Mouse (Mus musculus) heart, adult 2 months (tissue): ENCODE results near the gene Efna2. TPM values are rescaled to one million over a fixed set of nuclear protein-coding genes. Genes with fewer than 3 reads are reported as not detected.

Experiments used
- DNase-seq, 2 experiments: peaks; one replicate each; pipeline ENCODE4 v3.0.0; 2021
- H3K27ac ChIP-seq: fragments of 200-600 bp; 2 replicates; pipeline ENCODE4 v1.8.1; 2022
- H3K27me3 ChIP-seq: fragments of 200-500 bp; 2 replicates; pipeline ENCODE4 v1.6.1; 2012; ENCODE audit warnings: mild to moderate bottlenecking, low read length, inconsistent platforms, mixed read lengths; ENCODE audit not compliant: control insufficient read depth, insufficient read depth
- H3K36me3 ChIP-seq: fragments of 200-500 bp; 2 replicates; pipeline ENCODE4 v1.6.1; 2012; ENCODE audit warnings: low read length, inconsistent platforms; ENCODE audit not compliant: control insufficient read depth, insufficient read depth
- H3K4me1 ChIP-seq: fragments of 200-500 bp; 2 replicates; pipeline ENCODE4 v1.6.1; 2011; ENCODE audit warnings: low read length; ENCODE audit not compliant: control insufficient read depth, insufficient read depth
- H3K4me3 ChIP-seq: fragments of 200-600 bp; 2 replicates; pipeline ENCODE4 v1.8.1; 2022
- H3K79me2 ChIP-seq: fragments of 200-500 bp; replicated peaks from 2 replicates; pipeline ENCODE4 v1.6.1; 2012; ENCODE audit warnings: mild to moderate bottlenecking, inconsistent platforms, low read length, moderate library complexity, mixed read lengths; ENCODE audit not compliant: control insufficient read depth, insufficient read depth
- H3K9ac ChIP-seq: fragments of 200-500 bp; 2 replicates; pipeline ENCODE4 v1.6.1; 2012; ENCODE audit warnings: low read depth, mild to moderate bottlenecking, control low read depth, inconsistent platforms, low read length, mixed read lengths
- CTCF ChIP-seq: fragments of 200-600 bp; IDR thresholded peaks from 2 replicates; pipeline ENCODE4 v1.8.1; 2022; ENCODE audit warnings: antibody characterized with exemption, mild to moderate bottlenecking, moderate library complexity
- EP300 ChIP-seq: fragments of 200-500 bp; IDR thresholded peaks from 2 replicates; pipeline ENCODE4 v1.6.1; 2011; ENCODE audit warnings: low read depth, low read length, control low read depth; ENCODE audit not compliant: insufficient read depth
- POLR2A ChIP-seq: fragments of 200-500 bp; IDR thresholded peaks from 2 replicates; pipeline ENCODE4 v1.6.1; 2011; ENCODE audit warnings: mild to moderate bottlenecking, low read depth, low read length, control low read depth; ENCODE audit not compliant: insufficient read depth
- WGBS: fragments of 180-500 bp; shearing (Covaris S2); methylation state at CpG from one replicate; pipeline ENCODE4 v1.1.7; 2018; 5-methylcytosine and 5-hydroxymethylcytosine counted together
- intact Hi-C: fragments of 180-260 bp; cut with DNase I; formaldehyde crosslinking; loops from one replicate; pipeline ENCODE4 v1.15.1; 2025
- polyA plus RNA-seq: library from polyadenylated mRNA; depleted of rRNA; stranded (reverse); fragments of >200 nt; gene quantifications from 2 replicates; pipeline ENCODE4 v1.2.3, GENCODE M21; 2012
- total RNA-seq, 2 experiments: library from RNA; stranded (reverse); gene quantifications; 2 replicates each; pipeline ENCODE4 v1.2.3; 2021

Efna2 gene
- total and polyA plus RNA-seq, 3 experiments: 0.86 to 1.7 (median 1.1) TPM

DNA sequence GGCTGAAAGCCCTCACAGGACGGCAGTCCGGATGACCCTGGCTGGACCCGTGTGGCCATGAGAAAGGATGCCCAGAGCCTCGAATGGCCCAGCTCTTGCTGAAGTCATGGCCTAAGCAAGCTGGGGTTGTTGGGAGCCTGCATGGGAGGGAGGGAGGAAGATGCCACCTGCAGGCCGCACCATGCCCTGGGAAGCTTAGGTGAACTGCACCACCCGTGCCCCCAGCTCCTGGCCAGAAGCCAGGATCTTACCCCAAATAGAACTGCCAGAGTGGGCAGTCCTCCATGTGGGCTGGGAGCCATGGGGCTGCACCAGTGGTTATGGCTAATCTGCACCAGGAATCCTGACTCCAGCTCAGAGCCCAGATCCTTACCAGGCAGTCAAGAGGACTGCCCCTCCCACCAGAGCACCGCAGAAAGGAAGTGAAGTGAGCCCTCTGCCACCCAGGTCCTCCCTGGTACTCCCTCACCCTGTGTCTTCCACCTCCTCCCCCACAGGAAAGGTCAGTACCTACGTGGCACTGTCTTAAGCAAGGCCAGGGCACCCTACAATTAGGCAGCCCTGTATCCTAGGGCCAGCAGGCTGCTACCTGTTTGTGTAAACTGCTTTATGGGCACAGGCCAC, 45.9 kb upstream of the Efna2 start:
- TF ChIP-seq CTCF: peak; percentile 59
- TF ChIP-seq EP300: no peak
- WGBS: 41% methylated on average over 8 of the region's 8 CpGs
- no peak overlapping the region for H3K4me3 ChIP-seq
- no peaks in the 10 kb centered on the region for H3K27me3 ChIP-seq
- no peaks in the 10 kb centered on the region for H3K36me3 ChIP-seq
- no peak overlapping the region; the same call in none of the 2 replicates for H3K27ac ChIP-seq
- intact Hi-C loops: loop anchor here (1.0 kb wide), 1 partner anchor 15 kb away; no protein-coding TSS in a partner anchor
- peaks cover 2% of the 10 kb centered on the region; the same call in 1 of the 2 replicates for H3K4me1 ChIP-seq
- H3K79me2 ChIP-seq: no peaks in the 10 kb centered on the region
- peak in 1 of 2 experiments; percentile 78 for DNase-seq
- no peak overlapping the region for H3K9ac ChIP-seq

GRCm38 (mm10) chr10:80134421-80134820, 44.9 kb upstream of the Efna2 start:
- Histone ChIP-seq H3K79me2 (no peaks in the 10 kb centered on the region), H3K27ac (no peak overlapping the region), H3K36me3 (no peaks in the 10 kb centered on the region), H3K9ac (no peak overlapping the region), H3K4me3 (no peak overlapping the region), H3K27me3 (no peaks in the 10 kb centered on the region; the same call in 1 of the 2 replicates), H3K4me1 (peaks cover 5% of the 10 kb centered on the region)
- intact Hi-C loops: no loop called here
- 76% methylated on average over 9 of the region's 9 CpGs for WGBS
- no peak for DNase-seq
- TF ChIP-seq CTCF (no peak), POLR2A (no peak), EP300 (no peak)

DNA sequence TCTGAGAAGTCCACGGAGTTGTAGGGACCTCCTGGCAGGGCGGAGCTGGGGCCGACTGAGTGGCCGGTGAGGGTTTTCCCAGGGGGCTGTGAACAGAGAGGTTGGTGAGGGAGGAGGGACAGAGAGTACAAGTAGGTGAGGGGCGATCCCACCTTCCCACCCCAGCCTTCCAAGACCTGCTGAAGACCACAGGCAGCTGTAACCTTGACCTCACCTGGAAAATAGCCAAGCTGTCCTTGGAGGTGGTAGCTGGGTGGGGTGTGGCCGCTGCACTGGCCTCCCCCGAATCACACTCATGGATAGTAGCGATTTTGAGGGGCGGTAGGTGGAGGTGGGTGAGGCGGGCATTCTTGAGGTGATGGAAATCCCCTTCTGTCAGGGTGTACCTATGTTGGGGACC, 44.1 kb upstream of the Efna2 start:
- Histone ChIP-seq H3K4me3 (no peak overlapping the region), H3K79me2 (no peaks in the 10 kb centered on the region), H3K36me3 (no peaks in the 10 kb centered on the region), H3K9ac (no peak overlapping the region), H3K27me3 (no peaks in the 10 kb centered on the region; the same call in 1 of the 2 replicates), H3K27ac (no peak overlapping the region), H3K4me1 (peaks cover 5% of the 10 kb centered on the region)
- TF ChIP-seq CTCF: no peak
- TF ChIP-seq POLR2A: no peak
- TF ChIP-seq EP300: no peak
- 84% methylated on average over 10 of the region's 10 CpGs for whole genome bisulfite sequencing
- no peak for DNase-seq
- intact Hi-C loops: no loop called here

DNA sequence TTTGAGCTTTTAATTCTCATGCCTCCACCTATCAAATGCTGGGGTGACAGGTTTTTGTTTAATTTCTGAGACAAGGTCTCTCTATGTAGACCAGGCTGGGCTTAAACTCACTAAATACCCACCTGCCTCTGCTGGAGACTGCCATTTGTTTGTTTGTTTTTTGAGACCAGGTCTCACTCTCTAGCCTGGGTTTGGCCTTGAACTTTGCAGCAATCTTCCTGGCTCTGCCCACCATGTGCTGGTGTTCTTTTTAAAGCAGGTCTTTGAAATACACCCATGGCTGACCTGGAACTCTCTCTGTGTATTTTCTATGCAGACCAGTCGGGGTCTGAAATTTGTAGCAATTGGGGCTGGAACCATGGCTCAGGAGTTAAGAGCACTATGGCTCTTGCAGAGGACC, 43.6 kb upstream of the Efna2 start:
- no peak overlapping the region for H3K9ac ChIP-seq
- intact Hi-C loops: no loop called here
- no peak overlapping the region for H3K4me3 ChIP-seq
- H3K27ac ChIP-seq: no peak overlapping the region
- H3K27me3 ChIP-seq: no peaks in the 10 kb centered on the region; the same call in 1 of the 2 replicates
- 100% methylated on average over 1 of the region's 1 CpGs for WGBS
- no peak for DNase-seq
- no peaks in the 10 kb centered on the region for H3K79me2 ChIP-seq
- H3K36me3 ChIP-seq: no peaks in the 10 kb centered on the region
- H3K4me1 ChIP-seq: peaks cover 5% of the 10 kb centered on the region
- TF ChIP-seq POLR2A (no peak), CTCF (no peak), EP300 (no peak)

- intact Hi-C loops: no loop called here
- peaks cover 8% of the 10 kb centered on the region for H3K4me1 ChIP-seq
- H3K4me3 ChIP-seq: no peak overlapping the region
- WGBS: 45% methylated on average over 46 of the region's 49 CpGs
- TF ChIP-seq POLR2A (no peak), EP300 (no peak), CTCF (no peak)
- no peaks in the 10 kb centered on the region; the same call in 1 of the 2 replicates for H3K27me3 ChIP-seq
- H3K79me2 ChIP-seq: no peaks in the 10 kb centered on the region
- DNase-seq: no peak
- H3K27ac ChIP-seq: no peak overlapping the region
- H3K36me3 ChIP-seq: no peaks in the 10 kb centered on the region
- no peak overlapping the region for H3K9ac ChIP-seq
Observed at GRCm38 (mm10) chr10:80136179-80136951, 42.9 kb upstream of the Efna2 start.
